Mouse (Mus musculus): Measurements from ENCODE around the gene Ppox. TPM values are rescaled to one million over a fixed set of nuclear protein-coding genes. Genes with fewer than 3 reads are reported as not detected.

The Ppox gene
- polyA plus RNA-seq, 1 experiment from 2014 or later, result 48.6 TPM

- Histone ChIP-seq H3K27ac (ENCODE audit: low read depth) (peak overlapping the region; percentile 60; the same call in 1 of the 2 replicates), H3K36me3 (ENCODE audit: control insufficient read depth, insufficient read depth, low read length) (peaks cover 56% of the 10 kb centered on the region), H3K27me3 (replicated peaks; ENCODE audit: control insufficient read depth, insufficient read depth, low read length) (no peaks in the 10 kb centered on the region), H3K4me1 (replicated peaks; ENCODE audit: control insufficient read depth, insufficient read depth, low read length) (peaks cover 17% of the 10 kb centered on the region), H3K4me3 (ENCODE audit: low read depth, low read length) (peak overlapping the region; percentile 69; the same call in 1 of the 2 replicates), H3K9ac (ENCODE audit: low read length) (peak overlapping the region; percentile 41; the same call in 1 of the 2 replicates), H3K9me3 (ENCODE audit: control insufficient read depth, low read length) (no peaks in the 10 kb centered on the region), H3K4me2 (ENCODE audit: low read length) (peak overlapping the region; percentile 90)
- DNase-seq (ENCODE audit: low spot score) (no peak), ATAC-seq (replicated peaks; ENCODE audit: low FRiP score, low TSS enrichment, low read depth) (no peak)
- 77% methylated on average over 18 of the region's 18 CpGs for WGBS
These were observed 1.3 kb upstream of the Ppox start for GRCm38 (mm10) chr1:171282086-171282805.

DNA sequence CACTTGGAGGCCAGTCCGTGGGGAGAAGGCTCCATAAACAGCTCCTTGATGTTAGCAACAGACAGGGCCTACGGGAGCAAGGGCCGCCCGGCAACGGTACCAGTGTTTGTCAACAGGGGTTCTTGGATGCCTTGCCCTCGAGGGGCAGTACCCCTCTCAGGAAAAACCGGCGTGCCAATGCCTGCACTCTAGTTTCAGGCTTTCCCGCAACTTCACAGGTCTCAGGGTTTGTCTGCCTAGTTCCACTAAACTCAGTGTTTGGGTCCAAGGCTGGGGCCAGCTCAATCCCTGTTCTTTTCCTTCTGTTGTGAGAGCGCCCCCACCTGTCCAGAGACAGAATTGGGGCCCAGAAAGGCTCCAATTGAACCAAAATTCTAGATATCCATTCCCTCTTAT lies 540 bp upstream of the Ppox start:
- H3K27ac ChIP-seq (ENCODE audit: low read depth), result peak overlapping the region; percentile 60; the same call in 1 of the 2 replicates
- H3K9ac ChIP-seq (ENCODE audit: low read length), result peak overlapping the region; percentile 41
- H3K4me1 ChIP-seq (replicated peaks; ENCODE audit: control insufficient read depth, insufficient read depth, low read length), result peaks cover 12% of the 10 kb centered on the region
- ATAC-seq (replicated peaks; ENCODE audit: low FRiP score, low TSS enrichment, low read depth) (peak; percentile 48), DNase-seq (ENCODE audit: low spot score) (no peak)
- 2% methylated on average over 10 of the region's 10 CpGs for WGBS
- H3K27me3 ChIP-seq (replicated peaks; ENCODE audit: control insufficient read depth, insufficient read depth, low read length), result no peaks in the 10 kb centered on the region
- peaks cover 61% of the 10 kb centered on the region for H3K36me3 ChIP-seq (ENCODE audit: control insufficient read depth, insufficient read depth, low read length)
- H3K4me3 ChIP-seq (ENCODE audit: low read depth, low read length), result peak overlapping the region; percentile 69
- H3K9me3 ChIP-seq (ENCODE audit: control insufficient read depth, low read length), result no peaks in the 10 kb centered on the region
- H3K4me2 ChIP-seq (ENCODE audit: low read length), result peak overlapping the region; percentile 90

DNA sequence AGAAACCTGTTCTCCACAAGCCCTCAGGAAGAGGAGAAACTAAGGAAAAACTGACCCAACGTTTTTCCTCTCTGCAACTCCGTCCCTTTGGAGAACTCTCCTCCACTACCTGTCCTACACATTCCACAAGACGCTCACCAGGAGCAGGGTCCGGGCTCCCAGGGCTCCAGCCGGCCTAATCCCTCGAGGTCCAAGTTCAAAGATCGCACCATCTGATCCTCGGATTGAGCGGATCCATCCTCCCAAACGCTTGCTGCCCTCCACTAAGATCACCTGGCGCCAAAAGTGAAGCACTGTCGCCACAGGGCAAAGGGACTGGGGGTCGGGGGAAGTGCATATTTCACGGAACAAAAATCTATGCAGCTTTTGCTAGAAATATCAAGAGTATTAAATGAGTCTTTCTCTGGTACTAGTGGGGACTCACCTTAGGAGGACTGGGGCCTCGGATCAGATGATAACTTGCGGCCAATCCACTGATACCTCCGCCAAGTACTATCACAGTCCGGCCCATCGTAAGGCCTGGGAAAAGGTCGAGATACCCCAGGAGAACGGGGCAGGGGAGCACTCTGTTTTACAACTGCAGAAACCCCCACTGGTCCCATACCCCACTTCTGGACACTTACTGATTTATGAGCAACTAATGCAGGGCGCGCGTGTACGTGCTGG lies 603 bp downstream of the Ppox start:
- WGBS, result under 1% methylated on average over 25 of the region's 25 CpGs
- Histone ChIP-seq H3K4me2 (ENCODE audit: low read length) (peak overlapping the region; percentile 90), H3K9ac (ENCODE audit: low read length) (peak overlapping the region; percentile 67), H3K4me1 (replicated peaks; ENCODE audit: control insufficient read depth, insufficient read depth, low read length) (peaks cover 12% of the 10 kb centered on the region), H3K4me3 (ENCODE audit: low read depth, low read length) (peak overlapping the region; percentile 69), H3K9me3 (ENCODE audit: control insufficient read depth, low read length) (no peaks in the 10 kb centered on the region), H3K36me3 (ENCODE audit: control insufficient read depth, insufficient read depth, low read length) (peaks cover 61% of the 10 kb centered on the region), H3K27me3 (replicated peaks; ENCODE audit: control insufficient read depth, insufficient read depth, low read length) (no peaks in the 10 kb centered on the region), H3K27ac (ENCODE audit: low read depth) (0 out of 2 replicates have a peak overlapping the region, but pooled peaks have one; percentile 9)
- ATAC-seq (replicated peaks; ENCODE audit: low FRiP score, low TSS enrichment, low read depth), result peak; percentile 22; the same call in 1 of the 2 replicates
- peak; percentile 55 for DNase-seq (ENCODE audit: low spot score)

DNA sequence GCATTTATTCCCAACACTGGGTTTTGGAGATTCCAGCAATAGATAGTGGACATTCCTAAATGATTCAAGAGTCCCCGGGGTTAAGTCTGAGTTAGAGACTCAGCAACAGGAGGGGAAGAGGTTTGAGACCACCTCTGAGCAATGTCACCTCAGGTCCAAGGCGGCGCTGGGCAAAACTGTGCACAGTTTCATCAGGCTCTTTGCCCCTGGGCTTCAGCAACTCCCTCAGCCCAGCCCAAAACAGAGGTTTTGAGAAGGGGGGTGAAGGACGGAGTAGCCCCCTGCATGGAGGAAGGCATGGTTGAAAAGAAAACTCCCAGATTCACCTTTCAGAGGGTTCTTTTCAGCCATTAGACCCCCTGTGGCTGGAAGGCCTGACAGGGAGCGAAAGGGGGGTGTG lies 1.3 kb downstream of the Ppox start:
- Histone ChIP-seq H3K4me2 (ENCODE audit: low read length) (peak overlapping the region; percentile 90), H3K27ac (ENCODE audit: low read depth) (no peak overlapping the region), H3K27me3 (replicated peaks; ENCODE audit: control insufficient read depth, insufficient read depth, low read length) (no peaks in the 10 kb centered on the region), H3K36me3 (ENCODE audit: control insufficient read depth, insufficient read depth, low read length) (peaks cover 61% of the 10 kb centered on the region), H3K4me3 (ENCODE audit: low read depth, low read length) (peak overlapping the region; percentile 69), H3K9ac (ENCODE audit: low read length) (peak overlapping the region; percentile 67), H3K9me3 (ENCODE audit: control insufficient read depth, low read length) (no peaks in the 10 kb centered on the region), H3K4me1 (replicated peaks; ENCODE audit: control insufficient read depth, insufficient read depth, low read length) (peaks cover 12% of the 10 kb centered on the region)
- WGBS, result 61% methylated on average over 5 of the region's 5 CpGs
- ATAC-seq (replicated peaks; ENCODE audit: low FRiP score, low TSS enrichment, low read depth) (no peak), DNase-seq (ENCODE audit: low spot score) (peak; percentile 40)

DNA sequence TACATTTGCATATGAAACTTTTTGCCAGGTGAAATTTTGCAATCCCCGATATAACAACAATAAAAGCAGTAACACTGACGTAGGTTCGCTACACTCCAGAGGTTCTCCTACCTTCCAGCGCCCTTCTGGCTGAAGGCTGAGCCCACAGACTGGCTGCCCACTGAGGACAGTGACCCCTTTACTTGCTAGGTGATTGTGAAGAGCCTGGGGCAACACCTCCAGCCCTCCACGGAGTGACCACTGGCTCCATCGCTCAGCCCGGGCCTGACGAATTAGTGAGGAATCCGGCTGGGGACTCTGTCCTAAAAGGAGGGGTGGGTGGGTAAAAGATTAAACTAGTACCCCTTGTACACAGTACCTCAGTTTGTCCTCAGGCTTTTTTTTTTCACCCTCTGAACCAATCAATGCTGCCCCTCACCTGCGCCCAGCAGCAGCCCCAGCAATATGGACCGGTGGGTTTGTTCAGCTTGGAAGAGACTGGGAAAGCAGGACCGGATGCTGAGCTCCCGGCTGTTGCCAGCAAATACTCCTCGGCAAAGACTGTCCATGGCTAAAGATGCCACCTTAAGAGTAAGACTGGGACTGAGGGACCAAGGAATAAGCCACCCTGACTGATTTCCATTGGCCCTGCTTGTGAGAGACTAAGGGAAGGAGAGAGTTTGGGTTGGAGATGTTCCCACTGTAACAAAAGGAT lies 1.8 kb downstream of the Ppox start:
- Histone ChIP-seq H3K4me3 (ENCODE audit: low read depth, low read length) (no peak overlapping the region), H3K27me3 (replicated peaks; ENCODE audit: control insufficient read depth, insufficient read depth, low read length) (no peaks in the 10 kb centered on the region), H3K36me3 (ENCODE audit: control insufficient read depth, insufficient read depth, low read length) (peaks cover 61% of the 10 kb centered on the region), H3K4me2 (ENCODE audit: low read length) (no peak overlapping the region), H3K27ac (ENCODE audit: low read depth) (no peak overlapping the region), H3K4me1 (replicated peaks; ENCODE audit: control insufficient read depth, insufficient read depth, low read length) (peaks cover 12% of the 10 kb centered on the region), H3K9me3 (ENCODE audit: control insufficient read depth, low read length) (no peaks in the 10 kb centered on the region), H3K9ac (ENCODE audit: low read length) (no peak overlapping the region)
- WGBS, result 87% methylated on average over 14 of the region's 14 CpGs
- ATAC-seq (replicated peaks; ENCODE audit: low FRiP score, low TSS enrichment, low read depth), result no peak
- DNase-seq (ENCODE audit: low spot score), result peak; percentile 32

DNA sequence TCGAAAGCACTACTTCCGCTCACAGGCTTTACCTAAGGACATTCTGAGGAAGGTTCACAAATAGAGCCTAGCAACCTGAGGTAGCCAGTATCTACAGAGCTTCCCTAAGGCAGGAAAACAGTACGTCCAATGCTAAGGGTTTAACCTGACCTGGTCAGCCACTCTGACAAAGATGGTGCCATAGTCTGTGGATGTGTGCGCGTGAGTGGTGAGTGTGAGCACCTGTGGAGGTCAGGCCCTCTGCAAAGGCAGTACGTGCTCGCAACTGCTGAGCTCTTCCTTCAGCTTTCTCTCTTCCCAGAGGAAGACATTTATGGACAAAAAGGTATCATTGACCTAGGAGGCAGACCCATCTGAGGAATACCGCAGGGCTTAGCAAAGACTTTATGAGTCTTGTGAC lies 2.5 kb downstream of the Ppox start:
- no peaks in the 10 kb centered on the region for H3K27me3 ChIP-seq (replicated peaks; ENCODE audit: control insufficient read depth, insufficient read depth, low read length)
- ATAC-seq (replicated peaks; ENCODE audit: low FRiP score, low TSS enrichment, low read depth) (no peak), DNase-seq (ENCODE audit: low spot score) (peak; percentile 23)
- H3K27ac ChIP-seq (ENCODE audit: low read depth), result no peak overlapping the region
- peaks cover 61% of the 10 kb centered on the region for H3K36me3 ChIP-seq (ENCODE audit: control insufficient read depth, insufficient read depth, low read length)
- H3K9me3 ChIP-seq (ENCODE audit: control insufficient read depth, low read length), result no peaks in the 10 kb centered on the region
- H3K9ac ChIP-seq (ENCODE audit: low read length), result no peak overlapping the region
- peaks cover 12% of the 10 kb centered on the region for H3K4me1 ChIP-seq (replicated peaks; ENCODE audit: control insufficient read depth, insufficient read depth, low read length)
- no peak overlapping the region for H3K4me2 ChIP-seq (ENCODE audit: low read length)
- no peak overlapping the region for H3K4me3 ChIP-seq (ENCODE audit: low read depth, low read length)
- WGBS, result 94% methylated on average over 8 of the region's 8 CpGs

DNA sequence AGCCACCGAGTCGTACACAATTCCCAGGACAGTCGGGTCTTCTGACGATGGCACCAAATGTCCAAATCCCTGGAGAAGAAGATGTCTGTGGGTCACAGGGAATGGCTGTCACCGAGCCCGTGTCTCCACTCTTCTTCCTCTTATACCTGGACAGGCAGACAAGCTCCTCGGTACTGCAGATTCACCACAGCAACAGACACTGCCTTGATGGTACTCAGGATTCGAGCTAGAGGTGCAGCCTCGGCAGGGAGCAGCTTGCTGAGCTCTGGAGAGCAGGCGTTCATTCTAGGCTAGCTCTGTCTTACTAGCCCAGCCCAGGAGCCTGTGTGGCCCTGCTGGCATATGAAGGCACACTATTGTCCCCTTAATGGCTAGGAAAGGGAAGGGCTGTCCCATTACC lies 3.2 kb downstream of the Ppox start:
- Histone ChIP-seq H3K4me1 (replicated peaks; ENCODE audit: control insufficient read depth, insufficient read depth, low read length) (peaks cover 12% of the 10 kb centered on the region), H3K27ac (ENCODE audit: low read depth) (no peak overlapping the region), H3K27me3 (replicated peaks; ENCODE audit: control insufficient read depth, insufficient read depth, low read length) (no peaks in the 10 kb centered on the region), H3K9me3 (ENCODE audit: control insufficient read depth, low read length) (no peaks in the 10 kb centered on the region), H3K4me3 (ENCODE audit: low read depth, low read length) (no peak overlapping the region), H3K9ac (ENCODE audit: low read length) (no peak overlapping the region), H3K36me3 (ENCODE audit: control insufficient read depth, insufficient read depth, low read length) (peaks cover 61% of the 10 kb centered on the region), H3K4me2 (ENCODE audit: low read length) (no peak overlapping the region)
- WGBS, result 88% methylated on average over 10 of the region's 10 CpGs
- ATAC-seq (replicated peaks; ENCODE audit: low FRiP score, low TSS enrichment, low read depth), result no peak
- DNase-seq (ENCODE audit: low spot score), result no peak

GRCm38 (mm10) chr1:171276110-171276748 lies 4.8 kb downstream of the Ppox start:
- peaks cover 63% of the 10 kb centered on the region for H3K36me3 ChIP-seq (ENCODE audit: control insufficient read depth, insufficient read depth, low read length)
- no peak overlapping the region for H3K27ac ChIP-seq (ENCODE audit: low read depth)

More at GRCm38 (mm10) chr1:171276110-171276748, 4.8 kb downstream of the Ppox start:
- Histone ChIP-seq H3K27me3 (replicated peaks; ENCODE audit: control insufficient read depth, insufficient read depth, low read length) (no peaks in the 10 kb centered on the region), H3K9me3 (ENCODE audit: control insufficient read depth, low read length) (no peaks in the 10 kb centered on the region), H3K9ac (ENCODE audit: low read length) (no peak overlapping the region), H3K4me3 (ENCODE audit: low read depth, low read length) (no peak overlapping the region), H3K4me1 (replicated peaks; ENCODE audit: control insufficient read depth, insufficient read depth, low read length) (peaks cover 9% of the 10 kb centered on the region), H3K4me2 (ENCODE audit: low read length) (no peak overlapping the region)
- WGBS, result 92% methylated on average over 14 of the region's 14 CpGs
- DNase-seq (ENCODE audit: low spot score) (no peak), ATAC-seq (replicated peaks; ENCODE audit: low FRiP score, low TSS enrichment, low read depth) (no peak)

Data from intestine, embryonic 14.5 days (tissue).